Mouse (Mus musculus) ES-Bruce4 (cell line): ENCODE data around the gene Neurl1b.

Experiments used
- CTCF ChIP-seq: IDR thresholded peaks from one replicate; pipeline ENCODE4 v1.8.1; 2011; ENCODE audit warnings: low read depth, low read length
- POLR2A ChIP-seq: IDR thresholded peaks from one replicate; pipeline ENCODE4 v1.8.1; 2011; ENCODE audit warnings: low read length; ENCODE audit not compliant: insufficient read depth

DNA sequence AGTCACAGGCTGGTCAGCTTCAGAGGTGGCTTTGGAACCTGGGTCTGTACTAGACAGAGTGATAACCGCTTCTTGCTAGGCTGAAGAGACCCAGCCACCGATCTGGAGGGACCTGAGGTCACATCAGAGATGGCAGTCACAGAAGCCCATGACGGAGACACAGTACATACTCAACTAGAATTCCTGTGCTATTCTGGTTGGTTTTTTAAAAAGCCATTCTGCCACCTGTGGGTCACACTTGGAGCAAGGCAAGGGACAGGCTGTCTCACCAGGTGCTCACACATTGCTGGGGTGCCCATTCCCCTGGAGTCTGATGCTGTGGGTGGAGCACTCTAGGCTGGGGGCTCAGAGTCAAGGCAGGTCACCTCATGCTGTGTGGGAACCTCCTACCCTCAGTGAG, 1.5 kb downstream of the Neurl1b start:
- TF ChIP-seq POLR2A (no peak), CTCF (no peak)
